Comparison of ENCODE assay signal across 11 mouse cellular contexts in the genomic region with DNA sequence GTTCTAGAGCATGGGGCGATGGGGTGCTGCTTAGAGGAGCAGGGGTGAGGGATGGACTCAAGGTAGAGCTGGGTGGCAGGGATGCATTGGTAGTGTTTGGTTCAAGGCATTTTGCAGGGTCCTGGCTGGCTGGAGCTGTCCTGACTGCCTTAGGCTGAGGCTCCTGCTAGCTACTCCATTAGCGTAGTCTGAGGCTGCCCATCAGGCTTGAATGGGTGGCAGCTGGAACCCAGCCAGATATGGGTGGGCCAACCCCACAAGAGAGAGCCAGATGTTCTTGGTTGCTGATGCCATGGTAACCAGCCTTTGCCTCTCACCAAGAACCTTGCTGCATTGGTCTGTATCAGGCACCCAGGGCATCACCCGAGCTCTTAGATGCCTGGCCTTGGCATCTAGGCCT.
A peak's percentile ranks its signal among the peaks of the same experiment; 100 is the strongest.
DNase-seq lines count a peak whose midpoint lies in the region; ATAC-seq and TF ChIP-seq lines count a peak whose summit lies in the region.
"Had no signal": no experiment of that assay in that cellular context is flagged by ENCODE, and none has a peak within 500 bp of the region (broad histone marks: within the 10 kb centered on the region; RNA-seq: fewer than 3 reads in every experiment).

No protein-coding gene starts in this region.

- no peak overlapping the region for H3K4me3 ChIP-seq in forebrain, embryonic 13.5 days
- H3K4me3 ChIP-seq in forebrain, embryonic 10.5 days = no peak overlapping the region
- H3K4me3 ChIP-seq in lung, embryonic 16.5 days (ENCODE audit: low read length) = no peak overlapping the region
- no peak overlapping the region for H3K4me3 ChIP-seq in midbrain, embryonic 16.5 days (ENCODE audit: low read depth, low read length)
- no peak overlapping the region for H3K4me3 ChIP-seq in cerebellum, adult 2 months (replicated peaks; ENCODE audit: insufficient read depth, low read depth, low read length)
- H3K4me3 ChIP-seq: liver, embryonic 15.5 days had no signal

- no peak overlapping the region for H3K9ac ChIP-seq in forebrain, embryonic 13.5 days
- H3K9ac ChIP-seq in lung, embryonic 16.5 days (ENCODE audit: low read length) = no peak overlapping the region
- no peak overlapping the region for H3K9ac ChIP-seq in midbrain, embryonic 16.5 days (ENCODE audit: low read depth, low read length)
- H3K9ac ChIP-seq: liver, embryonic 15.5 days had no signal

- WGBS in forebrain, embryonic 13.5 days = 78% methylated on average over 3 of the region's 3 CpGs
- 94% methylated on average over 3 of the region's 3 CpGs for WGBS in forebrain, embryonic 10.5 days
- WGBS in lung, embryonic 16.5 days = 86% methylated on average over 3 of the region's 3 CpGs
- 93% methylated on average over 3 of the region's 3 CpGs for WGBS in midbrain, embryonic 16.5 days
- 81% methylated on average over 3 of the region's 3 CpGs for WGBS in cerebellum, adult 2 months

- no peak overlapping the region for H3K4me2 ChIP-seq in forebrain, embryonic 13.5 days
- H3K4me2 ChIP-seq in lung, embryonic 16.5 days (ENCODE audit: low read depth, low read length) = no peak overlapping the region
- no peak overlapping the region for H3K4me2 ChIP-seq in midbrain, embryonic 16.5 days (ENCODE audit: low read length)
- H3K4me2 ChIP-seq: liver, embryonic 15.5 days had no signal

- H3K9me3 ChIP-seq in forebrain, embryonic 13.5 days (replicated peaks) = no peaks in the 10 kb centered on the region
- no peaks in the 10 kb centered on the region for H3K9me3 ChIP-seq in forebrain, embryonic 10.5 days
- no peaks in the 10 kb centered on the region for H3K9me3 ChIP-seq in lung, embryonic 16.5 days (ENCODE audit: control insufficient read depth, low read length)
- no peaks in the 10 kb centered on the region for H3K9me3 ChIP-seq in midbrain, embryonic 16.5 days (replicated peaks; ENCODE audit: control insufficient read depth, low read length, poor library complexity, severe bottlenecking)
- H3K9me3 ChIP-seq: liver, embryonic 15.5 days had no signal

- no peaks in the 10 kb centered on the region for H3K27me3 ChIP-seq in forebrain, embryonic 13.5 days
- H3K27me3 ChIP-seq in forebrain, embryonic 10.5 days (ENCODE audit: poor library complexity, severe bottlenecking) = no peaks in the 10 kb centered on the region
- no peaks in the 10 kb centered on the region for H3K27me3 ChIP-seq in lung, embryonic 16.5 days (ENCODE audit: control insufficient read depth, insufficient read depth, low read depth, low read length)
- no peaks in the 10 kb centered on the region for H3K27me3 ChIP-seq in midbrain, embryonic 16.5 days (ENCODE audit: control insufficient read depth, insufficient read depth, low read depth, low read length)
- H3K27me3 ChIP-seq in cerebellum, adult 2 months (ENCODE audit: control insufficient read depth, insufficient read depth, low read length) = no peaks in the 10 kb centered on the region
- H3K27me3 ChIP-seq: liver, embryonic 15.5 days had no signal

- no peak for DNase-seq in forebrain, embryonic 10.5 days (ENCODE audit: extremely low spot score, low spot score)
- DNase-seq in lung, adult 18-20 months = no peak
- no peak for DNase-seq in cerebellum, adult 2 months
- DNase-seq in kidney, postnatal 36 days = no peak
- DNase-seq: cerebellum, postnatal 25 days; layer of hippocampus, postnatal 36 days had no signal

- no peaks in the 10 kb centered on the region for H3K36me3 ChIP-seq in forebrain, embryonic 13.5 days (ENCODE audit: poor library complexity, severe bottlenecking)
- peaks cover 9% of the 10 kb centered on the region; the same call in 1 of the 2 replicates for H3K36me3 ChIP-seq in forebrain, embryonic 10.5 days (replicated peaks)
- no peaks in the 10 kb centered on the region for H3K36me3 ChIP-seq in lung, embryonic 16.5 days (ENCODE audit: control insufficient read depth, insufficient read depth, low read length)
- H3K36me3 ChIP-seq in midbrain, embryonic 16.5 days (ENCODE audit: control insufficient read depth, insufficient read depth, low read length) = no peaks in the 10 kb centered on the region
- H3K36me3 ChIP-seq: liver, embryonic 15.5 days had no signal

- ATAC-seq in forebrain, embryonic 13.5 days = peak; percentile 54
- 0 out of 2 replicates have a peak, but pooled peaks have one; percentile 17 for ATAC-seq in lung, embryonic 16.5 days (ENCODE audit: low read depth)
- ATAC-seq in erythroid progenitor cell, adult 5-6 weeks (replicated peaks; ENCODE audit: low FRiP score, poor library complexity, severe bottlenecking) = 0 out of 2 replicates have a peak, but pooled peaks have one; percentile 26
- peak; percentile 44 for ATAC-seq in midbrain, embryonic 16.5 days

- TF ChIP-seq CTCF in cerebellum, adult 2 months (IDR thresholded peaks at IDR 0.05; ENCODE audit: borderline replicate concordance, insufficient read depth, low read depth, low read length) = no peak

- no peak for TF ChIP-seq POLR2A in cerebellum, adult 2 months (IDR thresholded peaks at IDR 0.05; ENCODE audit: borderline replicate concordance, insufficient read depth, low read length)

- no peak overlapping the region for H3K27ac ChIP-seq in forebrain, embryonic 13.5 days
- no peak overlapping the region for H3K27ac ChIP-seq in forebrain, embryonic 10.5 days
- H3K27ac ChIP-seq in lung, embryonic 16.5 days (ENCODE audit: low read length) = no peak overlapping the region
- no peak overlapping the region for H3K27ac ChIP-seq in midbrain, embryonic 16.5 days (ENCODE audit: low read length)
- H3K27ac ChIP-seq in cerebellum, adult 2 months (ENCODE audit: insufficient read depth, low read length) = no peak overlapping the region
- H3K27ac ChIP-seq: liver, embryonic 15.5 days had no signal

- peaks cover 18% of the 10 kb centered on the region for H3K4me1 ChIP-seq in forebrain, embryonic 13.5 days
- H3K4me1 ChIP-seq in forebrain, embryonic 10.5 days = 0 out of 2 replicates have a peak, but pooled peaks cover 4% of the 10 kb centered on the region
- H3K4me1 ChIP-seq in lung, embryonic 16.5 days (replicated peaks; ENCODE audit: control insufficient read depth, insufficient read depth, low read length) = no peaks in the 10 kb centered on the region
- peaks cover 4% of the 10 kb centered on the region; the same call in 1 of the 2 replicates for H3K4me1 ChIP-seq in midbrain, embryonic 16.5 days (ENCODE audit: control insufficient read depth, insufficient read depth, low read length)
- peaks cover 5% of the 10 kb centered on the region for H3K4me1 ChIP-seq in cerebellum, adult 2 months (ENCODE audit: control insufficient read depth, insufficient read depth, low read length)
- H3K4me1 ChIP-seq: liver, embryonic 15.5 days had no signal
